Mouse (Mus musculus) stomach, postnatal 0 days (tissue): Measurements from ENCODE around the gene Btbd9.

Experiments
- CTCF ChIP-seq: IDR thresholded peaks from 2 replicates; pipeline ENCODE4 v1.5.1; 2016; ENCODE audit warnings: antibody characterized with exemption, low read depth, mild to moderate bottlenecking, moderate library complexity
- EP300 ChIP-seq: optimal IDR thresholded peaks from 2 replicates; pipeline ENCODE3; 2016; ENCODE audit warnings: antibody characterized with exemption

DNA sequence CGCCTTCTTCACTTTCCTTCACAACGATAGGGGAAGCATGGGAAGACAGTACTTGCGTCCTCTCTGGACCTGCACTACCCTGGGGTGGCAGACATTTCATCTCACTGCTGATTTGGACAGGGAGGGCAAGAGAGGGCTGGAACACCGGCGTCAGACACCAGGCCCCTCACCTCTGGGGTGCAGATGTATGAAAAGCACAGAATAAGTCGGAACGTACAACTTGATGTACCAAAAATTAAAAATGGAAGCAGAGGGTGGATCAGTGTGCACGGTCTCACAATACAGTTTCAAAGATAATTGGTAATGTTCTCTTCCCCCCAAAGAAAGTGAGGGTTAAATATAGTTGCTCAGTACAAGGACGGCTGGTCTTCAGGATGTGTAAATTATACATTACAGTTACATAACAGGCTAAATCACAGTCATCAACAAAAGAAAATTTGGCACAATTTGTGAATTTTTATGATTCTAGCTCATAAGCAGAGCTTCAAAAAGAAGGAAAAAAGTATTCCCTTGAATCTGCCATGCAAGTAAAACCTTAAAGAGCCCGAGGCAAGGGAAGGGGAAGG, 106.7 kb downstream of the Btbd9 start:
- TF ChIP-seq EP300, result no peak
- no peak for TF ChIP-seq CTCF
